Mouse (Mus musculus) intestine, postnatal 0 days (tissue): Measurements from ENCODE around the gene Ntpcr. TPM values are rescaled to one million over a fixed set of nuclear protein-coding genes. Genes with fewer than 3 reads are reported as not detected.
A peak's percentile ranks its signal among the peaks of the same experiment; 100 is the strongest.

Source experiments
- ATAC-seq: fragments of 200-750 bp; cut with Nextera tagmentation; 2 replicates; pipeline ENCODE4 v1.8.0; 2017; ENCODE audit warnings: mild to moderate bottlenecking, moderate TSS enrichment, moderate library complexity
- H3K27ac ChIP-seq: fragments of 300-500 bp; sonication (generic); 2 replicates; pipeline ENCODE4 v1.5.1; 2014; ENCODE audit warnings: mild to moderate bottlenecking, low read depth, low read length, moderate library complexity
- H3K27me3 ChIP-seq: fragments of 300-500 bp; sonication (generic); replicated peaks from 2 replicates; pipeline ENCODE4 v1.6.1; 2014; ENCODE audit warnings: low read length, mixed read lengths; ENCODE audit not compliant: control insufficient read depth, insufficient read depth
- H3K36me3 ChIP-seq: fragments of 300-500 bp; sonication (generic); 2 replicates; pipeline ENCODE4 v1.6.1; 2014; ENCODE audit warnings: mild to moderate bottlenecking, moderate library complexity; ENCODE audit not compliant: control insufficient read depth, insufficient read depth
- H3K4me1 ChIP-seq: fragments of 300-500 bp; sonication (generic); replicated peaks from 2 replicates; pipeline ENCODE4 v1.6.1; 2014; ENCODE audit warnings: antibody characterized with exemption, low read length, mixed read lengths; ENCODE audit not compliant: control insufficient read depth, insufficient read depth
- H3K4me2 ChIP-seq: fragments of 300-500 bp; sonication (generic); replicated peaks from 2 replicates; pipeline ENCODE4 v1.6.1; 2014; ENCODE audit warnings: low read depth, mild to moderate bottlenecking, moderate library complexity
- H3K4me3 ChIP-seq: fragments of 300-500 bp; sonication (generic); 2 replicates; pipeline ENCODE4 v1.5.1; 2014; ENCODE audit warnings: low read depth, low read length
- H3K9ac ChIP-seq: fragments of 300-500 bp; sonication (generic); 2 replicates; pipeline ENCODE4 v1.6.1; 2014; ENCODE audit warnings: mild to moderate bottlenecking, low read depth, low read length
- H3K9me3 ChIP-seq: fragments of 300-500 bp; sonication (generic); 2 replicates; pipeline ENCODE4 v1.6.1; 2016; ENCODE audit warnings: mixed run types; ENCODE audit not compliant: control insufficient read depth
- CTCF ChIP-seq: sonication (generic); IDR thresholded peaks from 2 replicates; pipeline ENCODE4 v1.5.1; 2016; ENCODE audit warnings: low read depth, mild to moderate bottlenecking, control low read depth, antibody characterized with exemption, moderate library complexity
- WGBS: fragments of 180-500 bp; shearing (Covaris S2); extraction: QIAGEN DNeasy Blood & Tissue Kit; methylation state at CpG from one replicate; pipeline ENCODE4 v1.1.7; 2014; 5-methylcytosine and 5-hydroxymethylcytosine counted together
- polyA plus RNA-seq: library from polyadenylated mRNA; unstranded; fragments of >200 nt; fragmentation: Nextera tagmentation; extraction: Ambion mirVana; gene quantifications from 2 replicates; pipeline ENCODE4 v1.2.1, GENCODE M21; 2015

Ntpcr gene
- polyA plus RNA-seq, 1 experiment from 2014 or later: 23.9 TPM

DNA sequence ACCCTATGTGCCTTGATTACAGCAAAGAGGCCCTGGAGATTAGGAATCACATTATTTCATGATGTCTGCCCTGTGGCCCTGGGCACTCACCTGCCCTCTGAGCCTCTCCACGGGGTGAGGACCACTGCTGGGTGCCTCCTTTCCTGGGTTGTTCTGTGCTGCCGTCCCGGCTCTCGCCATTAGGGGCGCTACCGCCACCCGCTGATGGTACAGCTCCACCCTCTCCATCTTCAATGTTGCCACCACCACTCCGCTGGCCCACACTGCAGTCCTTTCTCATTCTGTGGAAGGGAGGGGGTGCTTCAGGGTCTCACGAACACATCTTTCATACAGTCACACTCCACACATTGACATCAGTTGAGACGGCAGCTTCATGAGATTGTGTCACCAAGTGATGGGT, 29.3 kb downstream of the Ntpcr start:
- Histone ChIP-seq H3K27me3 (no peaks in the 10 kb centered on the region), H3K9ac (no peak overlapping the region), H3K27ac (no peak overlapping the region), H3K36me3 (no peaks in the 10 kb centered on the region), H3K4me1 (no peaks in the 10 kb centered on the region), H3K4me3 (no peak overlapping the region), H3K9me3 (no peaks in the 10 kb centered on the region), H3K4me2 (no peak overlapping the region)
- TF ChIP-seq CTCF: peak; percentile 70
- no peak for ATAC-seq
- 54% methylated on average over 10 of the region's 10 CpGs for WGBS

DNA sequence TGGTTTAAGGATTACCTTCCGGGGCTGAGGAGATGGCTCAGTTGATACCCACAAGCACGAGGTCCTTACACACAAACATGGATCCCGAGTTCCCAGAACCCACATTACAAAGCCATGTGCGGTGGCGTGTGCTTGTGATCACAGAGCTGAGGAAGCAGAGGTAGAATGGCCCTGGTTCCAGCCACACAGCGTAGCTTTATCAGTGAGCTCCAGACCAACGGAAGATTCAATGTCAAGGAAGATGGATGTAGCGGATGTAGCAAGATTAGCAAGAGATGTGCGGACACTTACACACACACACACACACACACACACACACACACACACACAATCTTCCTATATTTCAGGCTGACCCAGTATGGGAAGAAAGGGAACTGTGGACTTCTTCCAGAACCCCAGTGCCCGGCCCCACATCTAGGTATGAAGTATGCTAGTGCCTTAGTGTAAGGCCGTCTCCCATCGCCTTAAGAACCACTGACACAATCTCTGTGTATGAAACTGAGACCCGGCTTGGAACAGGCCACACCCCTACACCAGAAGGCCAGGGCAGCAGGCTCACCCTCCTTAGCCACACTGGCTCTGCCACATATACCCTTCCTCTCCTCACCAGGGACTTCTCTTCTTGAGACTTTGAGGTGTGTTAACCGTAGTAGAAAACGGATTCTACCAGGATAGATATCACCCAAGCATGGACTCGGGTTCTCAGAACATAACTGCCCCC, 33.5 kb downstream of the Ntpcr start:
- 87% methylated on average over 16 of the region's 16 CpGs for WGBS
- H3K4me3 ChIP-seq: no peak overlapping the region
- H3K4me1 ChIP-seq: no peaks in the 10 kb centered on the region
- H3K27ac ChIP-seq: no peak overlapping the region
- no peaks in the 10 kb centered on the region for H3K9me3 ChIP-seq
- no peak overlapping the region for H3K9ac ChIP-seq
- no peaks in the 10 kb centered on the region for H3K36me3 ChIP-seq
- no peak overlapping the region for H3K4me2 ChIP-seq
- no peaks in the 10 kb centered on the region for H3K27me3 ChIP-seq
- TF ChIP-seq CTCF: no peak
- ATAC-seq: no peak

DNA sequence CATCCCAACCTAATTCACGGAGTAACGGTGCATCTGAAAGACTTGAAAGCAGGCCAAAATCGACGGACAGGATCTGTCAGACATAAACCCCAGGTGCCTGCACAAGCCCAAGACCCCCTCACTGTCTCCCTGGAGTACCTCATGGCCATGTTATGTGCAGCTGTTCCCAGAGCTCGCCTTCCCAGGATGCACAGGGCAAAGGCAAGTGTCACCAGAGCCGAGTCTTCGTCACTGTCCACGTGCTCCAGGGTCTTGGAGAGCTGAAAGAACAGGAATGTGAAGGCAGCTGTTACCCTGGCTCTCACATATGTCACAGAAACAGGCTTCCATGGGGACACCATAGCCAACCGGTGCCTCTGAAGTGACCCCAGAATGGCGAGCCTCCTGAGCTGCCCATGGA, 38.3 kb downstream of the Ntpcr start:
- Histone ChIP-seq H3K27ac (no peak overlapping the region), H3K9me3 (no peaks in the 10 kb centered on the region), H3K4me3 (no peak overlapping the region), H3K27me3 (no peaks in the 10 kb centered on the region), H3K4me2 (no peak overlapping the region), H3K36me3 (no peaks in the 10 kb centered on the region), H3K4me1 (no peaks in the 10 kb centered on the region), H3K9ac (no peak overlapping the region)
- WGBS: 82% methylated on average over 10 of the region's 10 CpGs
- TF ChIP-seq CTCF: no peak
- no peak for ATAC-seq

DNA sequence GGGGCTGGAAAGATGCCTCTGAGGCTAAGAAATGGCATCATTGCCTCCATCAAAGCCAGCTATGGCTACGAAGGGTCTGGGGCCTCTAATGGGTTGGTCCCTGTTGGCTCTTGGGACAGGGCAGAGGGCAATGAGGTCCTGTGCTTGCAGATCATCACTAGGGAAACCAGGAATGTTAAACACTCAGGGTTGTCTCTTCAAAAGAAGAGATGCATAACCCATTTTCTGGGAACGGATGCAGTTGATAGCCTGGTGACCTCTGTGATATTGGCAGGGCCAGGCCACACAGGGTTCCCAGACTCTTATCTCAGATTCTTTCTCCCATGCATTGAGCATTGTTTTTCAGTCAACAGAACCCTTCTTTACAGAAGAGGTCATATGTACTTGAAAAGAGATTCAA, 42.5 kb downstream of the Ntpcr start:
- 33% methylated on average over 2 of the region's 2 CpGs for WGBS
- H3K9ac ChIP-seq: no peak overlapping the region
- H3K4me2 ChIP-seq: no peak overlapping the region
- H3K27me3 ChIP-seq: no peaks in the 10 kb centered on the region
- no peak for TF ChIP-seq CTCF
- no peaks in the 10 kb centered on the region for H3K36me3 ChIP-seq
- H3K27ac ChIP-seq: no peak overlapping the region
- H3K4me1 ChIP-seq: no peaks in the 10 kb centered on the region
- no peak for ATAC-seq
- H3K9me3 ChIP-seq: no peaks in the 10 kb centered on the region
- H3K4me3 ChIP-seq: no peak overlapping the region

DNA sequence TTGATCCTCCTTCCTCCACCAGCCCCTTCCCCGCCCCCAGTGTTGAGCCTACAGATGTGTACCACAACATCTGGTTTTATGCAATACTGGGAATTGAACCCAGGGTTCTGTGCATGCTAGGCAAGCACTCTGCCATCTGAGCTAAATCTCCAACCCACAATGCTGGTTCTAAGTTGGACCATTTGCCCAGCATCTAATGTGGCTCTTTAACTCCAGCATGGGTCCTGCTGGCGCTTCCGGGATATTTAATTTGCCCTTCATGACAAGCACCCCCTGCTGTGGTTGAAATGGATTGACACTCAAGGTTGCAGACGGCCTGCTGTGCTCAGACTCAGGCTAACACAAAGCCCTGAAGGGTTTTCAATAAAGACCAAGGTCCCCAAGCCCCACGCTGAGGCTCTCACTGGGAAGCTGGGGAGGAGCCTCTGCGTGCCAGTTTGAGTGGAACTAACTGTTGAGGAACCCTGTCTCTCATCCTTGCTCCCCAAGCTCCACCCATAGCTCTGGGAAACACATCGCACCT, 43.6 kb downstream of the Ntpcr start:
- Histone ChIP-seq H3K36me3 (no peaks in the 10 kb centered on the region), H3K27ac (no peak overlapping the region), H3K4me1 (no peaks in the 10 kb centered on the region), H3K4me3 (no peak overlapping the region), H3K9ac (no peak overlapping the region), H3K9me3 (no peaks in the 10 kb centered on the region), H3K4me2 (no peak overlapping the region), H3K27me3 (no peaks in the 10 kb centered on the region)
- no peak for ATAC-seq
- no peak for TF ChIP-seq CTCF
- WGBS: 75% methylated on average over 7 of the region's 7 CpGs

DNA sequence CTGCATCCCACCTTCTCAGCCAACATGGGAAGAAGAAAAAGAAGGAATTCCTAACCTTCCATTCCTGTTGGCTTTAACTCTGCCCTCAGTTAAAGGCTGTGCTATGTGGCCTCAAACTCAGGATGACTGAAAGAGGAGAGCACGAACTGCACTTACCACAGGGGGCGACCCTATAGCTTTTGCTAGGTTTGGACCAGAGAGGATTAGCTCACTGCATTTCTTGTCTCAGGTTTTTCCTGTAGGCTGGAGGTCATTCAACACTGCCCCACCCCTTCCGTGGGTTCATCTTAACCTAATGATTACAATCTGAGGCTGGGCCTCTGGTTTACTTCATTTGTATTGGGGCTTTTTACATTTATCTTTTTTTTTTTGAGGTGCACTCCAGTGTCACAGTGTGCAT, 45.3 kb downstream of the Ntpcr start:
- ATAC-seq: no peak
- 53% methylated on average over 3 of the region's 3 CpGs for WGBS
- Histone ChIP-seq H3K9ac (no peak overlapping the region), H3K9me3 (no peaks in the 10 kb centered on the region), H3K4me1 (no peaks in the 10 kb centered on the region), H3K4me3 (no peak overlapping the region), H3K36me3 (no peaks in the 10 kb centered on the region), H3K4me2 (no peak overlapping the region), H3K27me3 (no peaks in the 10 kb centered on the region), H3K27ac (no peak overlapping the region)
- TF ChIP-seq CTCF: no peak
